Mouse (Mus musculus): Measurements from ENCODE around the gene Mypop. TPM values are rescaled to one million over a fixed set of nuclear protein-coding genes. Genes with fewer than 3 reads are reported as not detected.

Mypop gene
- not detected in 2 replicates for total RNA-seq (2014; fragmentation: Nextera tagmentation)
- total RNA-seq (2017) = 0.82 TPM in 1 of 2 replicates, not detected in the other

GRCm38 (mm10) chr7:18990601-18991295 is at the start of gene Mypop:
Mypop (plus strand) TSS chr7:18991245.
- peak; percentile 86 for ATAC-seq (replicated peaks; ENCODE audit: poor library complexity, severe bottlenecking)

- ATAC-seq (replicated peaks; ENCODE audit: poor library complexity, severe bottlenecking) = no peak
Measured at GRCm38 (mm10) chr7:18942376-18942775, 48.7 kb upstream of the Mypop start.

GRCm38 (mm10) chr7:18942815-18943214 is 48.2 kb upstream of the Mypop start:
- ATAC-seq (replicated peaks; ENCODE audit: poor library complexity, severe bottlenecking) = no peak

GRCm38 (mm10) chr7:18948151-18948550 is 42.9 kb upstream of the Mypop start:
- no peak for ATAC-seq (replicated peaks; ENCODE audit: poor library complexity, severe bottlenecking)

GRCm38 (mm10) chr7:18949781-18950522 is 41.1 kb upstream of the Mypop start:
- ATAC-seq (replicated peaks; ENCODE audit: poor library complexity, severe bottlenecking) = no peak

- ATAC-seq (replicated peaks; ENCODE audit: poor library complexity, severe bottlenecking) = 0 out of 2 replicates have a peak, but pooled peaks have one; percentile 25
Measured at GRCm38 (mm10) chr7:18950523-18951315, 40.3 kb upstream of the Mypop start.

- ATAC-seq (replicated peaks; ENCODE audit: poor library complexity, severe bottlenecking) = peak; percentile 86
Measured at GRCm38 (mm10) chr7:18951397-18951796, 39.6 kb upstream of the Mypop start.

GRCm38 (mm10) chr7:18957569-18958383 is 33.3 kb upstream of the Mypop start:
- peak; percentile 65 for ATAC-seq (replicated peaks; ENCODE audit: poor library complexity, severe bottlenecking)

- ATAC-seq (replicated peaks; ENCODE audit: poor library complexity, severe bottlenecking) = no peak; the same call in 1 of the 2 replicates
Measured at GRCm38 (mm10) chr7:18958384-18958766, 32.7 kb upstream of the Mypop start.

GRCm38 (mm10) chr7:18959446-18959845 is 31.6 kb upstream of the Mypop start:
- ATAC-seq (replicated peaks; ENCODE audit: poor library complexity, severe bottlenecking) = peak; percentile 26

GRCm38 (mm10) chr7:18962171-18962792 is 28.8 kb upstream of the Mypop start:
- ATAC-seq (replicated peaks; ENCODE audit: poor library complexity, severe bottlenecking) = no peak

- ATAC-seq (replicated peaks; ENCODE audit: poor library complexity, severe bottlenecking) = 0 out of 2 replicates have a peak, but pooled peaks have one; percentile 3
Measured at GRCm38 (mm10) chr7:18962795-18963194, 28.2 kb upstream of the Mypop start.

- no peak for ATAC-seq (replicated peaks; ENCODE audit: poor library complexity, severe bottlenecking)
Measured at GRCm38 (mm10) chr7:18963294-18963843, 27.7 kb upstream of the Mypop start.

- ATAC-seq (replicated peaks; ENCODE audit: poor library complexity, severe bottlenecking) = no peak
Measured at GRCm38 (mm10) chr7:18965312-18965711, 25.7 kb upstream of the Mypop start.

- ATAC-seq (replicated peaks; ENCODE audit: poor library complexity, severe bottlenecking) = no peak
Measured at GRCm38 (mm10) chr7:18967603-18968002, 23.4 kb upstream of the Mypop start.

GRCm38 (mm10) chr7:18970956-18971355 is 20.1 kb upstream of the Mypop start:
- ATAC-seq (replicated peaks; ENCODE audit: poor library complexity, severe bottlenecking) = no peak

GRCm38 (mm10) chr7:18978381-18978780 is 12.7 kb upstream of the Mypop start:
- no peak for ATAC-seq (replicated peaks; ENCODE audit: poor library complexity, severe bottlenecking)

- ATAC-seq (replicated peaks; ENCODE audit: poor library complexity, severe bottlenecking) = no peak
Measured at GRCm38 (mm10) chr7:18986503-18986902, 4.5 kb upstream of the Mypop start.

GRCm38 (mm10) chr7:18987100-18987499 is 3.9 kb upstream of the Mypop start, which contains the start of gene Nanos2:
Nanos2 (plus strand) TSS chr7:18987400.
- ATAC-seq (replicated peaks; ENCODE audit: poor library complexity, severe bottlenecking) = no peak

All from granulocyte monocyte progenitor cell, adult 5-6 weeks (primary cell).